8 mouse cellular contexts compared by ENCODE assay signal in genomic region chr9:30315172-30315644, GRCm38 (mm10).
DNase-seq lines count a peak whose midpoint lies in the region; ATAC-seq and TF ChIP-seq lines count a peak whose summit lies in the region.

No protein-coding gene starts in this region.

- H3K4me2 ChIP-seq in intestine, embryonic 14.5 days (ENCODE audit: low read length), result peak overlapping the region; percentile 33

- WGBS in embryonic facial prominence, embryonic 10.5 days, result 48% methylated on average over 6 of the region's 6 CpGs
- 38% methylated on average over 6 of the region's 6 CpGs for WGBS in intestine, embryonic 14.5 days

- ATAC-seq in intestine, embryonic 14.5 days (replicated peaks; ENCODE audit: low FRiP score, low TSS enrichment, low read depth), result no peak
- ATAC-seq in activated CD4-positive, CD25-positive, alpha-beta regulatory T cell, adult 4 months, result no peak

- DNase-seq in gastrocnemius, adult 2 months, result peak; percentile 20
- DNase-seq in gastrocnemius, adult 8-10 months (ENCODE audit: low spot score in 2 of 2), result no peak
- peak; percentile 41 to 87 for DNase-seq in adrenal gland, adult (ENCODE audit: inconsistent age in 2 of 2, low spot score in 1 of 2)
- peak; percentile 37 for DNase-seq in embryonic facial prominence, embryonic 10.5 days (ENCODE audit: low spot score)
- DNase-seq in intestine, embryonic 14.5 days (ENCODE audit: low spot score), result peak; percentile 76
- DNase-seq in left cerebral cortex, postnatal 25 days (ENCODE audit: low spot score in 2 of 2), result peak; percentile 67 to 79
- DNase-seq in ovary, postnatal 10 days (ENCODE audit: low spot score), result peak; percentile 16

- H3K9ac ChIP-seq in intestine, embryonic 14.5 days (ENCODE audit: low read length), result no peak overlapping the region

- H3K9me3 ChIP-seq in embryonic facial prominence, embryonic 10.5 days, result no peaks in the 10 kb centered on the region
- no peaks in the 10 kb centered on the region for H3K9me3 ChIP-seq in intestine, embryonic 14.5 days (ENCODE audit: control insufficient read depth, low read length)

- no peaks in the 10 kb centered on the region for H3K36me3 ChIP-seq in embryonic facial prominence, embryonic 10.5 days (replicated peaks)
- H3K36me3 ChIP-seq in intestine, embryonic 14.5 days (ENCODE audit: control insufficient read depth, insufficient read depth, low read length), result no peaks in the 10 kb centered on the region

- no peaks in the 10 kb centered on the region for H3K27me3 ChIP-seq in embryonic facial prominence, embryonic 10.5 days (replicated peaks; ENCODE audit: low read depth, poor library complexity, severe bottlenecking)
- no peaks in the 10 kb centered on the region for H3K27me3 ChIP-seq in intestine, embryonic 14.5 days (replicated peaks; ENCODE audit: control insufficient read depth, insufficient read depth, low read length)

- H3K27ac ChIP-seq in gastrocnemius, adult 2 months, result no peak overlapping the region
- no peak overlapping the region for H3K27ac ChIP-seq in embryonic facial prominence, embryonic 10.5 days (replicated peaks)
- peak overlapping the region; percentile 51; the same call in 1 of the 2 replicates for H3K27ac ChIP-seq in intestine, embryonic 14.5 days (ENCODE audit: low read depth)

- no peaks in the 10 kb centered on the region for H3K4me1 ChIP-seq in embryonic facial prominence, embryonic 10.5 days
- no peaks in the 10 kb centered on the region; the same call in 1 of the 2 replicates for H3K4me1 ChIP-seq in intestine, embryonic 14.5 days (replicated peaks; ENCODE audit: control insufficient read depth, insufficient read depth, low read length)

- peak; percentile 66 for TF ChIP-seq CTCF in gastrocnemius, adult 2 months (IDR thresholded peaks at IDR 0.05)

- peak overlapping the region; percentile 59 for H3K4me3 ChIP-seq in gastrocnemius, adult 2 months
- H3K4me3 ChIP-seq in embryonic facial prominence, embryonic 10.5 days, result no peak overlapping the region
- H3K4me3 ChIP-seq in intestine, embryonic 14.5 days (ENCODE audit: low read depth, low read length), result no peak overlapping the region

- intact Hi-C loops in gastrocnemius, adult 2 months (cut with DNase I), result no loop called here
- intact Hi-C loops in left cerebral cortex, postnatal 25 days (cut with DNase I), result loop anchor here (5.0 kb wide), 1 partner anchor 653 kb away; no protein-coding TSS in a partner anchor

Comparison
In these comparisons a context has a peak if more than half of its experiments do, and no peak if none do; other contexts are left out.
1. DNase-seq: peak in gastrocnemius, adult 2 months (single experiment), adrenal gland, adult (2 of 2), embryonic facial prominence, embryonic 10.5 days (single experiment), intestine, embryonic 14.5 days (single experiment), left cerebral cortex, postnatal 25 days (2 of 2) and ovary, postnatal 10 days (single experiment); none in gastrocnemius, adult 8-10 months (0 of 2).